Mouse (Mus musculus) liver, embryonic 12.5 days (tissue): ENCODE measurements around the gene Ifnl3. TPM values are rescaled to one million over a fixed set of nuclear protein-coding genes. Genes with fewer than 3 reads are reported as not detected.
A peak's percentile ranks its signal among the peaks of the same experiment; 100 is the strongest.

Experiments used
- ATAC-seq: fragments of 200-750 bp; cut with Nextera tagmentation; 2 replicates; pipeline ENCODE4 v1.8.0; 2017; ENCODE audit warnings: moderate number of reproducible peaks, mild to moderate bottlenecking, moderate library complexity
- H3K27ac ChIP-seq: fragments of 300-500 bp; sonication (generic); 2 replicates; pipeline ENCODE4 v1.5.1; 2016; ENCODE audit warnings: mild to moderate bottlenecking
- H3K27me3 ChIP-seq: fragments of 300-500 bp; sonication (generic); replicated peaks from 2 replicates; pipeline ENCODE4 v1.6.1; 2016; ENCODE audit warnings: mild to moderate bottlenecking, moderate library complexity
- H3K36me3 ChIP-seq: fragments of 300-500 bp; sonication (generic); 2 replicates; pipeline ENCODE4 v1.6.1; 2016; ENCODE audit warnings: mild to moderate bottlenecking, moderate library complexity
- H3K4me1 ChIP-seq: fragments of 300-500 bp; sonication (generic); 2 replicates; pipeline ENCODE4 v1.6.1; 2016
- H3K4me2 ChIP-seq: fragments of 300-500 bp; sonication (generic); 2 replicates; pipeline ENCODE4 v1.6.1; 2016; ENCODE audit warnings: mild to moderate bottlenecking, moderate library complexity
- H3K4me3 ChIP-seq: fragments of 300-500 bp; sonication (generic); 2 replicates; pipeline ENCODE4 v1.5.1; 2016; ENCODE audit warnings: mild to moderate bottlenecking, moderate library complexity
- H3K9ac ChIP-seq: fragments of 300-500 bp; sonication (generic); 2 replicates; pipeline ENCODE4 v1.6.1; 2016; ENCODE audit warnings: mild to moderate bottlenecking, moderate library complexity
- H3K9me3 ChIP-seq: fragments of 300-500 bp; sonication (generic); replicated peaks from 2 replicates; pipeline ENCODE4 v1.6.1; 2016; ENCODE audit warnings: mild to moderate bottlenecking, moderate library complexity
- WGBS: fragments of 180-500 bp; shearing (Covaris S2); methylation state at CpG from one replicate; pipeline ENCODE4 v1.1.7; 2016; ENCODE audit not compliant: insufficient replicate concordance; 5-methylcytosine and 5-hydroxymethylcytosine counted together
- microRNA-seq: library from miRNA; unstranded; fragments of <30 nt; microRNA quantifications from one replicate; pipeline ENCODE4, GENCODE M21; 2017
- polyA plus RNA-seq: library from polyadenylated mRNA; unstranded; fragments of >200 nt; fragmentation: Nextera tagmentation; extraction: Ambion mirVana; gene quantifications from 2 replicates; pipeline ENCODE4 v1.2.1, GENCODE M21; 2016

Ifnl3 gene
- polyA plus RNA-seq, 1 experiment from 2014 or later: not detected

DNA sequence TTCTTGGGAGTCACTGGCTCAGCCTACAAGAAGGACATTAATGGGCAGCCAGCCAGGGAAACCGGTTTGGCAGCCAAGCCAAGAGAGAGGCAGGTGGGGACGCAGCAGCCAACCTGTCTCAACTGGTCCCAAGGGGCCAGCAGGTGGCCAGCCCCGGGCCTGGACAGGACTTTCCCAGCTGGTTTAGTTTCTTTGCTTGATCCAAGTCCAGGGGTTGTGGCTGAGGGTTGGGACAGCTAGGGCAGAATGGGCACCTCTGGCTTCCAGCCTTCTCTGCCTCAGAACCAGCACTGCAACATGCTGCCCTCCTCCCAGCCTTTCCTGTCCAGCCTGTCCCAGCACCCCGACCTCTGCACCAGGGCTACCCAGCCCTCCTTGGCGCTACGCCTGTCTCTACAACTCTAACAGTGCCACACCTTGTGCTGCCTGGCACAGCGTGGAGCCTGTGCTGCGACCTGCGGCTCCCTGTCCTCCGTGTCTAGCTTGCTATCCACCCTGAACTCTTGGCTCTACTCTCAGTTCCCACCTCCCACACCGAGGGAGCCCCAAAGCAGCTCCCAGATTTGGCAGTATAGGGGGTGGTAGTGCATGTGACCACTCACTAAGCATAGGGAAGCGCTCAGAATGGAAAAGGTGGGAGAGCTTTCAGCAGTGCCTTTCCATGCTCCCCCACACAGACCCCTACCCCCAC, 47.8 kb downstream of the Ifnl3 start:
- Histone ChIP-seq H3K27me3 (no peaks in the 10 kb centered on the region), H3K4me1 (peaks cover 62% of the 10 kb centered on the region), H3K4me3 (no peak overlapping the region), H3K4me2 (no peak overlapping the region), H3K9me3 (no peaks in the 10 kb centered on the region), H3K36me3 (peaks cover 48% of the 10 kb centered on the region), H3K27ac (0 out of 2 replicates have a peak overlapping the region, but pooled peaks have one; percentile 8), H3K9ac (no peak overlapping the region)
- WGBS: 77% methylated on average over 12 of the region's 12 CpGs
- no peak for ATAC-seq

DNA sequence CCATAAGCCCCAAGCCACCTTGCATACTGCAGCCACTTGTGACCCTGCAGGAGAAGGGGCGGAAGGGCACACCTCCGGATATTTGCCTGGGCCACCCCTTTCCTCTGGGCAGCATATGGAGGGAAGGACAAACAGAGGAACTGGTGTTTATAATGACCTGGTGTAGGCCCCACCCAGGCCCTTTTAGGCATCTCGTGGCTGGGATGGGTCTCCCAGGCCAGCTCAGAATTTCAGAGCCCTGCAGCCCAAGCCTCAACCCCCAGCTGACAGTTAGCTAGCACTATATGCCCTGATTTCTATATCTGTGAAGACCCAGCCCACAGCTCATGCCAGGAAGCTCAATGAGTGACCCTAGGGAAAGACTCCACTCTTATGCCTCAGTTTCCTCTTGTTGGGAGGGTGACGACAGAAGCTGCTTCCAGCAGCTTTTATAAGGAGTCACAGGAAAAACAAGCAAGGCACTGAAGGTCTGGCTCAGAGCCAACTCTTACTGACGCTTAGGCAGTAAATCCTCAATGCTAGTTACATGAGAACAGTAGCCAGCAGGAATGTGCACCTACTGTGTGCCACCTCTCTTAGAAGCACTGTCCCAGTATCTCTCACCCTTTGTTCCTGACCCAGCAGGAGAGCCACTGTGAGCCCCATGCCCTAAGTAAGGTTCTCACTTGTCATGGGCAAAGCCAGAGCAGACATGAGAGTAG, 48.5 kb downstream of the Ifnl3 start:
- H3K27me3 ChIP-seq: no peaks in the 10 kb centered on the region
- H3K4me3 ChIP-seq: no peak overlapping the region
- H3K4me1 ChIP-seq: peaks cover 69% of the 10 kb centered on the region
- H3K27ac ChIP-seq: 0 out of 2 replicates have a peak overlapping the region, but pooled peaks have one; percentile 8
- no peaks in the 10 kb centered on the region for H3K9me3 ChIP-seq
- H3K4me2 ChIP-seq: no peak overlapping the region
- no peak for ATAC-seq
- no peak overlapping the region for H3K9ac ChIP-seq
- 61% methylated on average over 5 of the region's 5 CpGs for WGBS
- H3K36me3 ChIP-seq: peaks cover 41% of the 10 kb centered on the region

DNA sequence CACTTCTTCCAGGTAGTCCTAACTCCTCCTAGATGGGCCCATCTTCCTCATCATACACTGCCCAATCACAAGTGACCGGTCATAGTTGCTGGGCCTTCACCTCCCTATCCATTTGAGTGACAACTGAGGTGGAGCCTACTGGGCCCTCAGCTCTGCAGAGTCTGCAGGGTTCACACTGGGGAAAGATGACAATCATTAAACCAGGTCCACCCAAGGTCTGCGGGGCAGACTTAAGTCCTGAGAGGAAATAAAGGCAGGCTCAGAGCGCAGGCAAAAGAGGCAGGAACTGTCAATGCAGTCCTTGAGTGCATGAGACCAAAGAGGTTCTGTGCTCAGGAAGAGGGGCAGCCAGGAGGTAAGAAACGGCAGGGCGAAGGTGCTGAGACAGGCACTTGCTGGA, 50.1 kb downstream of the Ifnl3 start:
- Histone ChIP-seq H3K4me3 (no peak overlapping the region), H3K27ac (peak overlapping the region; percentile 52), H3K36me3 (peaks cover 26% of the 10 kb centered on the region), H3K9ac (no peak overlapping the region), H3K4me1 (peaks cover 85% of the 10 kb centered on the region), H3K4me2 (no peak overlapping the region), H3K27me3 (no peaks in the 10 kb centered on the region), H3K9me3 (no peaks in the 10 kb centered on the region)
- ATAC-seq: no peak
- WGBS: 67% methylated on average over 5 of the region's 5 CpGs

DNA sequence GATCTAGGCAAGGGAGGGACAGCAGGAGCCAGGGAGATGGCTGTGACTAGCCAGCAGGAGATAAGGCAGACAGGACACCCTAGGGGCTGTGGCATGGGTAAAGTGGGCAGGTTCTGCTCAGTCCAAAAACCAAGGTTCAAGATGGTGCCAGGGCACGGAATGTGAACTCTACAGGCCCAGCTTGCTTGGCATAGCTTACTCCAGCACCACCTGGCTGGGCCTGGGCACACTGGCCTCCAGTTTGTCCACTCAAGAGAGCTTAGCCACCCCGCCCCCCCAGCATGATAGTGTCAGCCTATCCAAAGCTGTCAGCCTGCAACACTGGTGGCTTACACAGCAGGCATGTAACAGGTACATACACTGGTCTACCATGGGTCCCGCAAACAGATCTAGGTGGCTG, 50.6 kb downstream of the Ifnl3 start:
- ATAC-seq: no peak
- Histone ChIP-seq H3K27ac (peak overlapping the region; percentile 52), H3K9me3 (no peaks in the 10 kb centered on the region), H3K36me3 (peaks cover 20% of the 10 kb centered on the region), H3K4me3 (no peak overlapping the region), H3K27me3 (no peaks in the 10 kb centered on the region), H3K9ac (no peak overlapping the region), H3K4me2 (0 out of 2 replicates have a peak overlapping the region, but pooled peaks have one; percentile 10), H3K4me1 (peaks cover 87% of the 10 kb centered on the region)
- WGBS: 84% methylated on average over 3 of the region's 3 CpGs

Small RNAs within 50 kb of the gene (microRNA-seq; reads per million reads assigned to microRNA genes)
- not detected for gene Mir7049

Other genes with a start within 250 kb of the Ifnl3 start
- gene Eid2b, start 245.1 kb upstream of the Ifnl3 start, polyA plus RNA-seq: 3.6 and 3.7 TPM in 2 replicates
- not detected in 2 replicates for gene Selenov, start 231.7 kb upstream of the Ifnl3 start, polyA plus RNA-seq
- 0.10 and 0.31 TPM in 2 replicates for gene Dll3, start 220.6 kb upstream of the Ifnl3 start, polyA plus RNA-seq
- gene Timm50, start 210.8 kb upstream of the Ifnl3 start, polyA plus RNA-seq: 137 and 146 TPM in 2 replicates
- gene Supt5, start 184.1 kb upstream of the Ifnl3 start, polyA plus RNA-seq: 54.0 TPM in 2 replicates
- gene Rps16, start 172.2 kb upstream of the Ifnl3 start, polyA plus RNA-seq: 986 and 994 TPM in 2 replicates
- 13.7 and 14.4 TPM in 2 replicates for gene Plekhg2, start 150.2 kb upstream of the Ifnl3 start, polyA plus RNA-seq
- gene Zfp36, start 142.6 kb upstream of the Ifnl3 start, polyA plus RNA-seq: 7.4 and 7.5 TPM in 2 replicates
- 35.1 and 36.8 TPM in 2 replicates for gene Med29, start 130.1 kb upstream of the Ifnl3 start, polyA plus RNA-seq
- gene Paf1, start 129.9 kb upstream of the Ifnl3 start, polyA plus RNA-seq: 36.5 and 42.4 TPM in 2 replicates
- 41.0 and 41.3 TPM in 2 replicates for gene Gmfg, start 85.4 kb upstream of the Ifnl3 start, polyA plus RNA-seq
- 1.3 and 1.5 TPM in 2 replicates for gene Lrfn1, start 70.9 kb upstream of the Ifnl3 start, polyA plus RNA-seq
- not detected in 2 replicates for gene Ifnl2, start 12.4 kb upstream of the Ifnl3 start, polyA plus RNA-seq
- gene Sycn, start 18.0 kb downstream of the Ifnl3 start, polyA plus RNA-seq: not detected in 2 replicates
- not detected in 2 replicates for gene Nccrp1, start 24.4 kb downstream of the Ifnl3 start, polyA plus RNA-seq
- gene Samd4b, start 75.3 kb downstream of the Ifnl3 start, polyA plus RNA-seq: 10.0 and 12.5 TPM in 2 replicates
- 24.3 and 24.6 TPM in 2 replicates for gene Pak4, start 75.3 kb downstream of the Ifnl3 start, polyA plus RNA-seq
- gene Acp7, start 108.5 kb downstream of the Ifnl3 start, polyA plus RNA-seq: not detected in 2 replicates
- 0.28 and 0.48 TPM in 2 replicates for gene Fbxo27, start 170.0 kb downstream of the Ifnl3 start, polyA plus RNA-seq
- gene Fbxo17, start 194.0 kb downstream of the Ifnl3 start, polyA plus RNA-seq: 1.7 and 1.9 TPM in 2 replicates
- gene Mrps12, start 219.0 kb downstream of the Ifnl3 start, polyA plus RNA-seq: 122 and 123 TPM in 2 replicates
- 20.4 and 22.3 TPM in 2 replicates for gene Sars2, start 219.2 kb downstream of the Ifnl3 start, polyA plus RNA-seq
- gene Ccer2, start 233.3 kb downstream of the Ifnl3 start, polyA plus RNA-seq: not detected in 2 replicates
- gene Sirt2, start 243.9 kb downstream of the Ifnl3 start, polyA plus RNA-seq: 28.5 and 29.0 TPM in 2 replicates
- gene Nfkbib, start 244.7 kb downstream of the Ifnl3 start, polyA plus RNA-seq: 41.6 and 43.1 TPM in 2 replicates